Mouse (Mus musculus): ENCODE results near the gene Stx7.
A peak's percentile ranks its signal among the peaks of the same experiment; 100 is the strongest.

Gene Stx7

GRCm38 (mm10) chr10:24165526-24166055 is 16.5 kb downstream of the Stx7 start:
- no peak for DNase-seq (ENCODE audit: extremely low read depth, low read depth)

GRCm38 (mm10) chr10:24167978-24168583 is 19.0 kb downstream of the Stx7 start:
- peak; percentile 63 for DNase-seq (ENCODE audit: extremely low read depth, low read depth)

GRCm38 (mm10) chr10:24168854-24169253 is 19.8 kb downstream of the Stx7 start:
- DNase-seq (ENCODE audit: extremely low read depth, low read depth): peak; percentile 28

- DNase-seq (ENCODE audit: extremely low read depth, low read depth): no peak
Observed at GRCm38 (mm10) chr10:24171906-24172459, 22.9 kb downstream of the Stx7 start.

DNA sequence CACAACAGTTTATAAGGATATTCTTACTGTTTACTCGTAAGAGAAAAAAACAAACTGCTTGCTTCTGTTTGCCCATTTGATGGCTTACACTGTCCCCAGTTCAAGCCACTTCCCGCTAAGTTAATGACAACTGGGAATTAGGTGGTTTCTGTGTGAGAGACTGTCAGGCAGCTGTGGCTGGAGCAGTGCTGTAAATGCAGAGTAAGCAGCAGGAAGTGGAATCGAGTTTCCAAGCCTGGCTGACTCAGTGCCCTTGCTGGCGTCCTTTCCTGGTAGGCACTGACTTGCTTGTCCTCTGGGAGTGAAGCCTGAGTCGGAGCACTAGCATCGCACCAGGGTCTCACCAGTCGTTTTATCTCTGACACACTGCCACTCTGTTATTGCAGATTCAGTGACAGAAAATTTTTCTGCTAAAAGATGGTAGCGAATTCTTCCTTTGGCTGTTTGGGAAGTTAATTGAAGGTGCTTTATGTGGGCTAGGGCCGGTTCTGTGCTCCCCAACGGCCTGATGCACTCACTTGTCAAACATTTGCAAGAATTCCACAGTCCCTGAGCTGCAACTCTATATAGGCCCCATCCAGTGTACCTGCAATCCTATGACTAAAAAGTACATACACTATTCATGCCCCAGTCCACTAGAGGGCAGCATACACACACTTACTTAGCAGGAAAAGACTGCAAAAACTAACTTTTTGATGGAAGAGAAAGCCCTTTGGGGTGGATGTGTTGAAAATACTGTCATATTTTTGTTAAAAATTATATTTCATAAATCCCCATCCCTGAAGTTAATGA is 24.3 kb downstream of the Stx7 start:
- DNase-seq (ENCODE audit: extremely low read depth, low read depth): peak; percentile 40

DNA sequence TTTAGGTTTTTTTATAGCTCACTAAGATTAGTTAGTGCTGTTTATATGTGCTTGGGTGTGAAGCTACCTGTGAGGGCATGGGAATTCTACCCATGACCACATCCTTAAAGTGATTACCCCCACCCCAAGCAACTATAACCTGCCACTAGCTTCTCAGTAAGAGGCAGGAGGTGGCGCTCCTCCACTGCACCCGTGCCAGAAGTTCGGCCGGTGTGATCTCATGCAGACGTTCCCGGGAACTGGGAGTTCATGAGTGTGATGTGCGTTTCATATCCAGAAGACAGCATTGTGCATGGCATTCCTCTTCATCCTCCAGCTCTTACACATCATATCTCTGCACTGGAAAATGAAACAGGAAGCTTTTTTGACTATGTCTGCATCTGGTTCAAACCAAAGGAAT is 41.3 kb downstream of the Stx7 start:
- no peak for DNase-seq (ENCODE audit: extremely low read depth, low read depth)

GRCm38 (mm10) chr10:24191977-24192376 is 42.9 kb downstream of the Stx7 start:
- DNase-seq (ENCODE audit: extremely low read depth, low read depth): no peak

GRCm38 (mm10) chr10:24199303-24199702 is 50.2 kb downstream of the Stx7 start:
- no peak for DNase-seq (ENCODE audit: extremely low read depth, low read depth)

DNA sequence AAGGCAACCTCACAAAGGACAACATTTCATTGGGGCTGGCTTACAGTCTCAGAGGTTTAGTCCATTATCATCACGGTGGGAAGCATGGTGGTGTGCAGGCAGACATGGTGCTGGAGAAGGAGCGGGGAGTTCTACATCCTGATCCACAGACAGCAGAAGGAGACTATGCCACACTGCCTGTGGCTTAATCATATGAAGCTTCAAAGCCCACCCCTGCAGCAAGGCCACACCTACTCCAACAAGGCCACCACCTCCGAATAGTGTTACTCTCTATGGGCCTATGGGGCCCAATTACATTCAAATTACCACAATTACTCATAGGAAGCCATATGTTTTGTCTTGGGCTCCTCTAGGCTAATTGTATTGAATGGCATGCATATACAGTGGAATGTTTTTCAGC is 51.0 kb downstream of the Stx7 start:
- DNase-seq (ENCODE audit: extremely low read depth, low read depth): no peak

DNA sequence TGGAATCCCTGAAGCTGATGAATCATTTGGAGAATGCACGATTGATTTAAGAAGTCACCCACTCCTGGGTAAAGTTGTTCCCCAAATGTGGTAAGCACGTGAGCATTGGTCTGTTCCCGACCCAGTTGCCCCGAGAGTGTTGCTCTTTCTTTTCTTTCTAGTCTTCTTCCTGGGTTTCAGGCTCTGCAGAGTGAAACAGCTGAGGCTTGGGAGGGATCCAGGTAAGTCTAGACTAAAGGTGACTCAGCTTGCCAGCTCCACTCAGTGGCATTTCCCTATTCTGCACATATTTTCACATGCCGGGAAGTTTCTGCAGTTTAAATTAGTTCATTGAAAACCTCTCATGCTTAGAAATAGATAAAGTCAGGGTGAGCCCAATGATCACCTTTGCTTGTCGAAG is 61.0 kb downstream of the Stx7 start:
- DNase-seq (ENCODE audit: extremely low read depth, low read depth): no peak

DNA sequence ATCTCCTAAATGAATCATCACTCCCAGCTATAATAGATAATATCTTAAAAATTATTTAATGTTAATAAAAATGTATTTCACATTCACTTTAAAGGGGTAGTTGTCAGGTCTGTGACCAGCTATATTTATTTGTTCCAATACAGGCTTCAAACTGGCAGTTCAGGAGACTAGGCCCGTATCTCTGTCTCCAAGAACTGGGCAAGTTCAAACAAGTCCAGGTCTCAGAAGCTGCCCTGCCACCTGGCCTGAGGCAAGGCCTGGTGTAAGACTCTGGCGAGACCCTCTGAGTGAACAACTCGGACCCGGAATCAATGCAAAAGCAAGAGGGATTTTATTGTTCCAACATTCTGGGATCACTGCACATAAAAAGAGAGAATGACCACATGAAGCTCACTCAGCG is 64.2 kb downstream of the Stx7 start:
- no peak for DNase-seq (ENCODE audit: extremely low read depth, low read depth)

- DNase-seq (ENCODE audit: extremely low read depth, low read depth): peak; percentile 21
Observed at GRCm38 (mm10) chr10:24217558-24218268, 68.6 kb downstream of the Stx7 start.

DNA sequence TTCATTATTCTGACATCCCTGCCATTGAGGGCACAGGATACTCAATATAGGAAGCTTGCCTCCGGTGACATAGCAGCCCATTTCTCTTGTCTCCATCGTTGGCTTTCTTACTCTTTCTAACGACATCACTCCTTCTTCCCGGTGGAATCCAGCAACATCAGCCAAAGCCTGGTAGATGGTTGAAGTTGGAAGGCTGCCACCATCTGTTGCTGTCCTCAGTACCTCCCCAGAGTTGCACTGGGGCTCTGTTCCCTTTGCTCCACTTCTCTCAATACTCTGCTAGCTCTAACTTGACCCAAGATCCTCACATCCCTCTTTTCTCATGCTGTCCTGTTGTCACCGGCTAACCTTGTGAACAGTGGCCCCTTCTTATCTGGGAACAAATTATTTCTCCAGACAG is 71.8 kb downstream of the Stx7 start:
- no peak for DNase-seq (ENCODE audit: extremely low read depth, low read depth)

DNA sequence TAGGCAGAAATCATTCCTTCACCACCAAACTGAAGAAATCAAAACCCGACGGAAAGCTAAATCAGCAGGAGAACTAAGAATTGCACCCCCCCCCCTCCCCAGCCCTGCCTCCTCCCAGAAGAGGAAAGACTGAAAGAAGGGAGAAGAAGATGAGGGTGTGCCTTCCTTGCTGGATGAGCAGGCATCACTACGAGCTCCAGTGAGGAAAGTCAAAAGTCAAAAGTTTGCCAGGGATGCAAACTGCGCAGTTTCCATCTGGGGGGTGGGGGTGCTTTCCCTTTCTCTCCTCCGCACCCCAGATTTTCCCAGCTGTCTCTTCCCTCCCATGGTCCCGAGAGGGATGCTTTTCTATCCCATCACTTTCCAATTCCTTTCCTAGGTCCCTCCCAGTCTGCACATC is 73.8 kb downstream of the Stx7 start:
- DNase-seq (ENCODE audit: extremely low read depth, low read depth): no peak

DNA sequence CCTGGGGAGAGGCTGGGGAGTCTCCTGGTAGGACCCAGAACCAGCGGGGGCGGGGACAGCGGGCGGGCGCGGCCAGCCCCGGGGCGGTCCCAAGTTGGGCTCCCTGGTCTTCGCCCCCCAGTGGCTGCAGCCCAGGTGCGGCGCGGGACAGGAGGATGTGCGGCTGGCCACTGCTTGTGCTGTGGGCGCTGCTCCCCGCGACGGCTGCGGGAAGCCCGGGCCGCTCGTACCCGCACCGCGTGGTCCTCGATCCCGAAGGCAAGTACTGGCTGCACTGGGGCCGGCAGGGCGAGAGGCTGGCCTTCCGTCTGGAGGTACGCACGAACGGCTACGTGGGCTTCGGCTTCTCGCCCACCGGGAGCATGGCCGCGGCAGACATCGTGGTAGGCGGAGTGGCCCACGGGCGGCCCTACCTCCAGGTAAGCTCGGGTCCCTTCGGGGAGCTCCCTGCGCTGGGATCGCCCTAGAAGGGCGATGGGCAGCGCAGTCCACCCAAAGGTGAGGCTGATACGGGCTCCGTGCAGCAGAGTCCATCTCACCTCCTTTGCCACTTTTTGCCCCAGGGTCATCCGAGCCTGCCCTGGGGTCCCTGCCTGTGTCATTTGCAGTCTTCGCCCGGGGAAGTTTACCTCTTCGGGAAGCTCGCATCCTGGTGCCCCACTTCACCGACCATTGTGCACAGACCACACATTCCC is 74.5 kb downstream of the Stx7 start, which contains the start of gene Moxd1:
TSS of gene Moxd1 (plus strand) at position 69 of the 695 bp plus-strand sequence.
- DNase-seq (ENCODE audit: extremely low read depth, low read depth): no peak

- no peak for DNase-seq (ENCODE audit: extremely low read depth, low read depth)
Observed at GRCm38 (mm10) chr10:24224591-24224990, 75.5 kb downstream of the Stx7 start.

DNA sequence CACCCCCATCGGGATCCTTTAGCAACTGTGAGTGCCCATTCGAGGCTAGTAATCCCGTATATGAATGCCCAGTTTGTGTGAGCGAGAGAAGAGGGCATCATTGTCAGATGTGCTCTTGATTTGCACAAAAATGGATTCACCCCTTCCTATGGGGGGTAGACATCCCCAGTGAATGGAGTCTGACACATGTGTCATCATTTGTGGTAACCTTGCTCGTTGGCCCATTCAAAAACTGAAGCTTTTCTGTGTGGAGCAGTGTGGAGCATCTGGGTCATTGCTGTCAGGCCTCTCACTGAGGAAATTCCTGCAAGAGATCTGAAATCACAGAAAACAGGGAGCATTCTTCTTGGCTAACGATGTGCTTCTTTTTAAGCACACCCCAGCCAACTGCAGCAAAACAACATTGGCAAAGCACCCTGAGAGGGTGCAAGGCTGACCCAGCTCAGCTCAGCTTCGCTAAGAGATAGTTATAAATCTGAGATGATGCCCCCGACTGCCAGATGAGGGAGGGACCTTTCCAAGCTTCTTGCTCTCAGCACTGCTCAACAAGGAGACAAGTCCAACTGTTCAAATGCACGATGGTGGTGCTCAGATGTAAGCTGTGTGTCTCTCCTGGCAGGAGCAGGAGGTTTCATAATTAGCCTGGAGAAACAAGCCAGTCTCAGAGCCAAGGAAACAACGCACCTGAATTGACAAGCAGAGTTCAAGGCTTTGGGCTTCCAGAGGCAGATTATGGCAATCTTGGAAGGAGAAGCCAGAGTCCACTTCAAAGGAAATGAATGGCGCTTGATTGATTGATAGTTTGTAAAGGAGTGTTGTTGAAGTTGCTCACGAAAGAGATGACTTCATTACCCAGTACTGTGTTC is 79.4 kb downstream of the Stx7 start:
- no peak for DNase-seq (ENCODE audit: extremely low read depth, low read depth)

DNA sequence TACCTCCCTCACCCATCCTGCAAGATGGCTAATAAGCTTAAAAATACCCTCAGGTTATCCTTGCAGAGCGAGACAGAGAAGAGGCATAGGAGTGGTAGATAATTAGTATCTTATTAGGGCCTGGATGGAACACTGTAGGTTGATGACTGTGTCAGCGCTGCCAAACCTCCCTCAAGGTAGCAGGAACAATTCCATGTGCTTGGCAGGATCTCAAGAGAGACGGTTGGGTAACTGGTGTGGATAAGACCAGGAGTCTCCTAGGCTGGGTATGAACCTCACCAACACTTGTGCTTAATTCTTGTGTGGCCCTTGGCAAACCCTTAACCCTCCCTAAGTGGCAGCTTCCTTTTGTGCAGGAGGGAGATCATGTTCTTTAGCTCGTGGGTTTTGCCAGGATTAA is 83.2 kb downstream of the Stx7 start:
- DNase-seq (ENCODE audit: extremely low read depth, low read depth): no peak

- DNase-seq (ENCODE audit: extremely low read depth, low read depth): no peak
Observed at GRCm38 (mm10) chr10:24235426-24236283, 86.6 kb downstream of the Stx7 start.

Data from MEL-GATA-1-ER (cell line).